Mouse (Mus musculus) MEL (cell line): Measurements from ENCODE around the gene Cntnap5b. TPM values are rescaled to one million over a fixed set of nuclear protein-coding genes. Genes with fewer than 3 reads are reported as not detected.

Source experiments
- DNase-seq: peaks from one replicate; pipeline ENCODE4 v3.0.0; 2011; ENCODE audit warnings: low read depth, low spot score
- H3K27ac ChIP-seq: 2 replicates; pipeline ENCODE4 v1.5.1; 2012; ENCODE audit warnings: low read depth, mild to moderate bottlenecking, control low read depth, low read length, moderate library complexity; ENCODE audit not compliant: control insufficient read depth
- H3K27me3 ChIP-seq, 2 experiments: fragments of 150-350 bp in 1 of 2; sonication (generic) in 1 of 2; 2 replicates each; pipeline ENCODE4 v1.6.1; 2012; ENCODE audit warnings: low read length in 2 of 2, mild to moderate bottlenecking in 2 of 2, improper control_type of control experiment in 1 of 2, moderate library complexity in 1 of 2; ENCODE audit not compliant: insufficient read depth in 2 of 2, control insufficient read depth in 1 of 2
- H3K36me3 ChIP-seq, 2 experiments: 2 replicates each; pipeline ENCODE4 v1.6.1; 2012 to 2014; ENCODE audit warnings: low read length in 2 of 2, improper control_type of control experiment in 1 of 2, inconsistent platforms in 1 of 2, mild to moderate bottlenecking in 1 of 2; ENCODE audit not compliant: insufficient read depth in 2 of 2, control insufficient read depth in 1 of 2
- H3K4me1 ChIP-seq, 2 experiments: fragments of 150-350 bp in 1 of 2; sonication (generic) in 1 of 2; 2 replicates each; pipeline ENCODE4 v1.6.1; 2012; ENCODE audit warnings: low read length in 2 of 2, improper control_type of control experiment in 1 of 2, mild to moderate bottlenecking in 1 of 2; ENCODE audit not compliant: insufficient read depth in 2 of 2, control insufficient read depth in 1 of 2
- H3K4me3 ChIP-seq, 2 experiments: fragments of 150-350 bp in 1 of 2; sonication (generic) in 1 of 2; 2 replicates each; pipeline ENCODE4 v1.5.1; 2012; ENCODE audit warnings: low read depth in 2 of 2, low read length in 2 of 2, mild to moderate bottlenecking in 2 of 2, moderate library complexity in 2 of 2, control low read depth in 1 of 2, improper control_type of control experiment in 1 of 2; ENCODE audit not compliant: control insufficient read depth in 1 of 2, insufficient read depth in 1 of 2
- H3K79me2 ChIP-seq: 2 replicates; pipeline ENCODE4 v1.6.1; 2012; ENCODE audit warnings: mild to moderate bottlenecking, low read length, moderate library complexity; ENCODE audit not compliant: control insufficient read depth, poor library complexity, insufficient read depth
- H3K9ac ChIP-seq: 2 replicates; pipeline ENCODE4 v1.6.1; 2012; ENCODE audit warnings: low read depth, mild to moderate bottlenecking, control low read depth, low read length, moderate library complexity; ENCODE audit not compliant: control insufficient read depth, poor library complexity, severe bottlenecking
- H3K9me3 ChIP-seq: fragments of 150-350 bp; sonication (generic); replicated peaks from 2 replicates; pipeline ENCODE4 v1.6.1; 2012; ENCODE audit warnings: mild to moderate bottlenecking, low read length, improper control_type of control experiment, moderate library complexity; ENCODE audit not compliant: insufficient read depth
- BHLHE40 ChIP-seq: IDR thresholded peaks from 2 replicates; pipeline ENCODE4 v1.6.1; 2012; ENCODE audit warnings: low read depth, mild to moderate bottlenecking, inconsistent platforms, low read length, improper control_type of control experiment, borderline replicate concordance
- CHD1 ChIP-seq: IDR thresholded peaks from 2 replicates; pipeline ENCODE4 v1.6.1; 2012; ENCODE audit warnings: low read depth, mild to moderate bottlenecking, inconsistent platforms, low read length, improper control_type of control experiment
- CTCF ChIP-seq, 3 experiments: IDR thresholded peaks in 2 of 3; conservative IDR thresholded peaks in 1 of 3; 2 replicates each; pipeline ENCODE4 v1.5.1; 2011 to 2012; ENCODE audit warnings: low read length in 3 of 3, low read depth in 2 of 3, mild to moderate bottlenecking in 2 of 3, improper control_type of control experiment in 1 of 3, inconsistent platforms in 1 of 3, mixed read lengths in 1 of 3, moderate library complexity in 1 of 3; ENCODE audit not compliant: control insufficient read depth in 1 of 3, insufficient read depth in 1 of 3, poor library complexity in 1 of 3, severe bottlenecking in 1 of 3
- E2F4 ChIP-seq: IDR thresholded peaks from 2 replicates; pipeline ENCODE4 v1.6.1; 2011; ENCODE audit warnings: low read depth, low read length, improper control_type of control experiment, borderline replicate concordance
- ELF1 ChIP-seq: IDR thresholded peaks from 2 replicates; pipeline ENCODE4 v1.6.1; 2014; ENCODE audit warnings: low read depth, mild to moderate bottlenecking, inconsistent platforms, low read length, improper control_type of control experiment, moderate library complexity
- ETS1 ChIP-seq: IDR thresholded peaks from 2 replicates; pipeline ENCODE4 v1.6.1; 2012; ENCODE audit warnings: low read depth, mild to moderate bottlenecking, inconsistent platforms, low read length, improper control_type of control experiment, moderate library complexity
- GATA1 ChIP-seq: IDR thresholded peaks from 2 replicates; pipeline ENCODE4 v1.6.1; 2011; ENCODE audit warnings: low read depth, low read length, improper control_type of control experiment
- JUND ChIP-seq: IDR thresholded peaks from 2 replicates; pipeline ENCODE4 v1.6.1; 2011; ENCODE audit warnings: low read depth, mild to moderate bottlenecking, improper control_type of control experiment, low read length
- KAT2A ChIP-seq: conservative IDR thresholded peaks from 2 replicates; pipeline ENCODE4 v1.6.1; 2012; ENCODE audit warnings: low read depth, low read length, improper control_type of control experiment, inconsistent platforms
- MAX ChIP-seq: IDR thresholded peaks from 2 replicates; pipeline ENCODE4 v1.6.1; 2011; ENCODE audit warnings: low read length, improper control_type of control experiment
- MAZ ChIP-seq: IDR thresholded peaks from 2 replicates; pipeline ENCODE4 v1.6.1; 2012; ENCODE audit warnings: low read depth, mild to moderate bottlenecking, inconsistent platforms, low read length, improper control_type of control experiment
- MEF2A ChIP-seq: IDR thresholded peaks from 2 replicates; pipeline ENCODE4 v1.6.1; 2014; ENCODE audit warnings: low read depth, mild to moderate bottlenecking, inconsistent platforms, low read length, improper control_type of control experiment; ENCODE audit not compliant: poor library complexity, insufficient replicate concordance, severe bottlenecking; ENCODE audit errors: extremely low read depth
- MXI1 ChIP-seq: IDR thresholded peaks from 2 replicates; pipeline ENCODE4 v1.6.1; 2011; ENCODE audit warnings: mild to moderate bottlenecking, low read depth, low read length, improper control_type of control experiment
- MYB ChIP-seq: IDR thresholded peaks from 2 replicates; pipeline ENCODE4 v1.6.1; 2011; ENCODE audit warnings: mild to moderate bottlenecking, low read depth, low read length, improper control_type of control experiment
- NELFE ChIP-seq: IDR thresholded peaks from 2 replicates; pipeline ENCODE4 v1.6.1; 2011; ENCODE audit warnings: low read depth, low read length, improper control_type of control experiment
- POLR2AphosphoS5 ChIP-seq: IDR thresholded peaks from 2 replicates; pipeline ENCODE4 v1.6.1; 2012; ENCODE audit warnings: low read depth, borderline replicate concordance, mild to moderate bottlenecking, inconsistent platforms, low read length, moderate library complexity, mixed read lengths
- RAD21 ChIP-seq: IDR thresholded peaks from 2 replicates; pipeline ENCODE4 v1.6.1; 2011; ENCODE audit warnings: mild to moderate bottlenecking, low read depth, low read length, improper control_type of control experiment
- SMC3 ChIP-seq: IDR thresholded peaks from 2 replicates; pipeline ENCODE4 v1.6.1; 2011; ENCODE audit warnings: low read depth, low read length, improper control_type of control experiment
- TBP ChIP-seq: IDR thresholded peaks from 2 replicates; pipeline ENCODE4 v1.8.0; 2011; ENCODE audit warnings: low read depth, low read length, improper control_type of control experiment
- UBTF ChIP-seq: IDR thresholded peaks from 2 replicates; pipeline ENCODE4 v1.6.1; 2012; ENCODE audit warnings: low read depth, mild to moderate bottlenecking, inconsistent platforms, low read length, improper control_type of control experiment, moderate library complexity, borderline replicate concordance; ENCODE audit not compliant: insufficient read depth
- ZC3H11A ChIP-seq: IDR thresholded peaks from 2 replicates; pipeline ENCODE4 v1.6.1; 2012; ENCODE audit warnings: low read depth, mild to moderate bottlenecking, inconsistent platforms, low read length, improper control_type of control experiment
- polyA plus RNA-seq, 2 experiments: library from polyadenylated mRNA; stranded (reverse) in 1 of 2; unstranded in 1 of 2; fragments of >175 nt in 1 of 2; fragments of >200 nt in 1 of 2; gene quantifications; 2 replicates each; pipeline versions ENCODE4 v1.2.1 to v1.2.4; 2012; ENCODE audit warnings: low replicate concordance in 2 of 2, low read depth in 1 of 2; ENCODE audit not compliant: insufficient read length in 2 of 2, insufficient read depth in 1 of 2, missing spikeins in 1 of 2
- total RNA-seq: library from RNA; depleted of rRNA; stranded (reverse); fragments of 300-350 nt; gene quantifications from 2 replicates; pipeline ENCODE4 v1.2.3, GENCODE M21; 2012

The Cntnap5b gene
- total and polyA plus RNA-seq, 3 experiments = not detected

- no peaks in the 10 kb centered on the region for H3K36me3 ChIP-seq
- no peak overlapping the region for H3K4me3 ChIP-seq
- no peaks in the 10 kb centered on the region for H3K27me3 ChIP-seq
- H3K27ac ChIP-seq = no peak overlapping the region
- H3K4me1 ChIP-seq = no peaks in the 10 kb centered on the region
- no peaks in the 10 kb centered on the region; the same call in 1 of the 2 replicates for H3K9me3 ChIP-seq
- TF ChIP-seq KAT2A (no peak), CHD1 (no peak), RAD21 (no peak), UBTF (no peak), NELFE (no peak), ETS1 (no peak), POLR2AphosphoS5 (no peak), MXI1 (no peak), BHLHE40 (no peak), ELF1 (no peak), CTCF (IDR thresholded peaks at IDR 0.05 in 2 of 3, conservative IDR thresholded peaks at IDR 0.05 in 1 of 3; ENCODE audit: control insufficient read depth in 1 of 3, insufficient read depth in 1 of 3, low read depth in 2 of 3, low read length in 3 of 3, poor library complexity in 1 of 3, severe bottlenecking in 1 of 3) (no peak)
- DNase-seq = no peak
- no peaks in the 10 kb centered on the region for H3K79me2 ChIP-seq
- no peak overlapping the region for H3K9ac ChIP-seq
These were observed 328.5 kb downstream of the Cntnap5b start for GRCm38 (mm10) chr1:100101017-100101416.

GRCm38 (mm10) chr1:100104343-100104742, 331.8 kb downstream of the Cntnap5b start:
- H3K36me3 ChIP-seq = no peaks in the 10 kb centered on the region
- H3K4me3 ChIP-seq = no peak overlapping the region
- no peaks in the 10 kb centered on the region for H3K79me2 ChIP-seq
- TF ChIP-seq MAZ = no peak
- no peak for TF ChIP-seq ZC3H11A
- TF ChIP-seq GATA1 = no peak
- no peak for TF ChIP-seq MYB
- H3K9me3 ChIP-seq = no peaks in the 10 kb centered on the region; the same call in 1 of the 2 replicates
- no peaks in the 10 kb centered on the region for H3K27me3 ChIP-seq
- H3K9ac ChIP-seq = no peak overlapping the region
- no peak overlapping the region for H3K27ac ChIP-seq
- H3K4me1 ChIP-seq = no peaks in the 10 kb centered on the region
- no peak for DNase-seq

- no peak for TF ChIP-seq SMC3
- no peak for TF ChIP-seq MEF2A
- no peak for TF ChIP-seq TBP
- no peak for TF ChIP-seq MAZ
- TF ChIP-seq CTCF (IDR thresholded peaks at IDR 0.05 in 2 of 3, conservative IDR thresholded peaks at IDR 0.05 in 1 of 3; ENCODE audit: control insufficient read depth in 1 of 3, insufficient read depth in 1 of 3, low read depth in 2 of 3, low read length in 3 of 3, poor library complexity in 1 of 3, severe bottlenecking in 1 of 3) = no peak
- TF ChIP-seq JUND = no peak
- TF ChIP-seq MAX = no peak
- no peak for TF ChIP-seq E2F4
- H3K4me1 ChIP-seq = no peaks in the 10 kb centered on the region
- no peak for DNase-seq
- no peak overlapping the region for H3K27ac ChIP-seq
- no peak overlapping the region for H3K9ac ChIP-seq
- no peak overlapping the region for H3K4me3 ChIP-seq
- H3K9me3 ChIP-seq = no peaks in the 10 kb centered on the region
- no peaks in the 10 kb centered on the region for H3K27me3 ChIP-seq
- H3K79me2 ChIP-seq = no peaks in the 10 kb centered on the region
- H3K36me3 ChIP-seq = no peaks in the 10 kb centered on the region
These were observed 349.9 kb downstream of the Cntnap5b start for GRCm38 (mm10) chr1:100122410-100122935.
